Mouse (Mus musculus): ENCODE results near the gene Zbtb26. TPM values are rescaled to one million over a fixed set of nuclear protein-coding genes. Genes with fewer than 3 reads are reported as not detected.

Zbtb26 gene
- 9.8 and 13.4 TPM in 2 replicates for total RNA-seq (2014; rRNA removed)
- 2.0 and 2.4 TPM in 2 replicates for polyA plus RNA-seq (2015; fragmentation: Nextera tagmentation; extraction: Ambion mirVana)

DNA sequence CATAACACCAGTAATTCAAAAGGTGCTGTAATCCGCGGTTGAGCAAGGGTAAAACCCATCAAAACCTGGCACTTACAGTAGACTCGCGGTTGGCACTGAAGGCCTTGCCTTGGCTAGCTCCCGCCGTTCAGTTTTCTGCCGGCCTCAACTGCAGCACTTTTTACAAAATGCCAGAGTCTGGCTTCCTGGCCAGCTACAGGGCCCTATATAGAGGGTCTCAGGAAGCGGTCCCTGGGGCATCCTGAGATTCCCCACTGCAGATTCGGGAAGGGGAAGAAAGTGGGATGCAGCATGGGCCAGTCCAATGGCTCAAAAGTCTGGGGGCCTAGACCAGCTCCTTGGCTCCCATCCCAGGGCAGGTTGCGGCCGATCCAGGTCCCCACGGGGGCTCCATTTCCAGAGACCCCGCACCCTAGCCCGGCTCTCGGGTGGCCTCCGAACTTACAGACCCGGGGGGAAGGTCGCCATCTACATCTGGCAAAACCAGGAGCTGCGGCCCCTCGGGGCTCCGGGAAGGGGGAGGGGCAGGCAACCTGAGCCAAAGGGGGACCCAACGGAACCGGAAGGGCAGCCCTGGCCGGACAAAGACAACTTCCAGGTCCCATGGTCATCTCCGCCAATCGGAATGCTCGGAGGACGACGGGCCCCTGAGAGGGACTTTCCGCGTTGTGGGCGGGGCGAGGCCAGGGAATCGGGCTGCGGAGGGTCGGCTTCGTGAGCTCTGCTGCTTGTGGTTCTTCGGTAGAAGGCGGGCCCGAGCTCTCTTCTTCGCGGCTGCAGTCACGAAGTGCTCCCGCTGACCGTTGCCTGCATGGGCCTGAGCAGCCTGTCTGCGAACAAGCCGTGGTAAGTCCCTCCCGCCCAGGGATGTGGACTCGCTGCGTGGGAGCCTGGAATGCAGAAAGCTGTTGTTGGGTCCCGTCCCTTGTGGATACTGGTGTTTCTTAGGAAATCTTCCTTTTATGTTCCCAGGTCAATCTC is at the start of gene Zbtb26, which contains the start of the genes Zbtb6 and Rabgap1:
Gene Zbtb26 (minus strand): TSS at position 525 of the 981 bp plus-strand sequence.
Gene Zbtb6 (minus strand): TSS at position 561 of the 981 bp plus-strand sequence.
Gene Rabgap1 (plus strand): TSS at position 669 of the 981 bp plus-strand sequence.
- Histone ChIP-seq H3K27me3 (ENCODE audit: insufficient read depth, low read length) (no peaks in the 10 kb centered on the region), H3K36me3 (ENCODE audit: insufficient read depth, low read length) (no peaks in the 10 kb centered on the region), H3K4me3 (ENCODE audit: low read length) (peak within 1 kb of the TSS; percentile 80), H3K4me1 (ENCODE audit: insufficient read depth, low read length) (peaks cover 12% of the 10 kb centered on the region; the same call in 1 of the 2 replicates), H3K27ac (peak within 1 kb of the TSS; percentile 85), H3K4me2 (ENCODE audit: low read depth, low read length) (peak within 1 kb of the TSS; percentile 92), H3K9ac (replicated peaks; ENCODE audit: low read length) (peak within 1 kb of the TSS; percentile 89), H3K9me3 (ENCODE audit: low read length) (no peaks in the 10 kb centered on the region)
- under 1% methylated on average over 51 of the region's 51 CpGs for WGBS
- ATAC-seq, result peak; percentile 100
- TF ChIP-seq CTCF (IDR thresholded peaks at IDR 0.05; ENCODE audit: low read depth), result no peak
- DNase-seq (ENCODE audit: low spot score), result peak; percentile 98

DNA sequence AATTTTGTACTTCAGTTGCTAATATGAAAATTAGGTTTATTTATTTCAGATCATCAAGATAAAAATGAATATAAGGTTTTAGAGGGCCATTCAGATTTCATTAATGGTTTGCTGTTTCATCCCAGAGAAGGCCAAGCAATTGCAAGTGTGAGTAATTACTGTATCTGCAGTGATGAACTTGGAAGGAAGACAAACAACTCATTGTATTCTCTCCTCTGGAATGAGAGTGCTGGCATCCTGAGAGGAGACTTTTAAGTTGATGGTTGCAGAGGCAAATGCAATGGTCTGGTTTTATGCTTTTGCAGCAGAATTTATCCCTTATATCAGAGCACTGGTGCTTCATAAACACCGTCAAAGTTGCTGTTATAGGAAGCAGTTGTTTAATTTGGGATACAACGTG is 46.0 kb upstream of the Zbtb26 start:
- Histone ChIP-seq H3K27me3 (ENCODE audit: insufficient read depth, low read length) (no peaks in the 10 kb centered on the region), H3K9me3 (ENCODE audit: low read length) (no peaks in the 10 kb centered on the region), H3K4me2 (ENCODE audit: low read depth, low read length) (no peak overlapping the region), H3K27ac (no peak overlapping the region), H3K9ac (replicated peaks; ENCODE audit: low read length) (no peak overlapping the region), H3K4me1 (ENCODE audit: insufficient read depth, low read length) (no peaks in the 10 kb centered on the region), H3K36me3 (ENCODE audit: insufficient read depth, low read length) (peaks cover 27% of the 10 kb centered on the region), H3K4me3 (ENCODE audit: low read length) (no peak overlapping the region)
- WGBS, result 95% methylated on average over 2 of the region's 2 CpGs
- DNase-seq (ENCODE audit: low spot score) (no peak), ATAC-seq (no peak)
- TF ChIP-seq CTCF (IDR thresholded peaks at IDR 0.05; ENCODE audit: low read depth), result no peak

- no peak for ATAC-seq
- H3K36me3 ChIP-seq (ENCODE audit: insufficient read depth, low read length), result peaks cover 20% of the 10 kb centered on the region
Measured at GRCm38 (mm10) chr2:37486408-37486807, 43.5 kb upstream of the Zbtb26 start.

DNA sequence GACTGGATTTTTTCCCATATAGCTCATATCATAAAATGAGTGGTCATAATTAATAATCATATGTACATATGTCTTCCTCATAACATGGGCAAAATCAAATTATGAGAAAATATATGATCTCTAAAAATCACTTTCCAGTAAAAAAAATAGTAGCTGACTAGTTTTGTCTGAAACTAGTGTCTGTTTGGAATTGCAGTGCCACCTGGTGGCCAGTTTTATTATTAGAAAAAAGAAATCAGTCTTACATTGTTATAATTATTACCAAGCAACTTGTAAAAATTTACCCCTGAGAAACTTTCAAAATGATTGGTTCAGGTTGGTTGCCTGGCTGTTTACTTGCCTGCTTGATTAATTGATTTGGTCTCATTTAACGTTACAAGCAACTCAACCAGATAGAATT is 42.4 kb upstream of the Zbtb26 start:
- Histone ChIP-seq H3K36me3 (ENCODE audit: insufficient read depth, low read length) (peaks cover 20% of the 10 kb centered on the region), H3K4me3 (ENCODE audit: low read length) (no peak overlapping the region), H3K9ac (replicated peaks; ENCODE audit: low read length) (no peak overlapping the region), H3K27me3 (ENCODE audit: insufficient read depth, low read length) (no peaks in the 10 kb centered on the region), H3K27ac (no peak overlapping the region), H3K4me2 (ENCODE audit: low read depth, low read length) (no peak overlapping the region), H3K4me1 (ENCODE audit: insufficient read depth, low read length) (no peaks in the 10 kb centered on the region), H3K9me3 (ENCODE audit: low read length) (no peaks in the 10 kb centered on the region)
- peak; percentile 76 for DNase-seq (ENCODE audit: low spot score)
- peak; percentile 67 for TF ChIP-seq CTCF (IDR thresholded peaks at IDR 0.05; ENCODE audit: low read depth)
- WGBS, result 81% methylated on average over 1 of the region's 1 CpGs
- ATAC-seq, result no peak

More at GRCm38 (mm10) chr2:37486408-37486807, 43.5 kb upstream of the Zbtb26 start:
- DNase-seq (ENCODE audit: low spot score), result no peak
- Histone ChIP-seq H3K9ac (replicated peaks; ENCODE audit: low read length) (no peak overlapping the region), H3K4me2 (ENCODE audit: low read depth, low read length) (no peak overlapping the region), H3K4me3 (ENCODE audit: low read length) (no peak overlapping the region), H3K27ac (no peak overlapping the region), H3K9me3 (ENCODE audit: low read length) (no peaks in the 10 kb centered on the region), H3K4me1 (ENCODE audit: insufficient read depth, low read length) (no peaks in the 10 kb centered on the region), H3K27me3 (ENCODE audit: insufficient read depth, low read length) (no peaks in the 10 kb centered on the region)
- TF ChIP-seq CTCF (IDR thresholded peaks at IDR 0.05; ENCODE audit: low read depth), result no peak

DNA sequence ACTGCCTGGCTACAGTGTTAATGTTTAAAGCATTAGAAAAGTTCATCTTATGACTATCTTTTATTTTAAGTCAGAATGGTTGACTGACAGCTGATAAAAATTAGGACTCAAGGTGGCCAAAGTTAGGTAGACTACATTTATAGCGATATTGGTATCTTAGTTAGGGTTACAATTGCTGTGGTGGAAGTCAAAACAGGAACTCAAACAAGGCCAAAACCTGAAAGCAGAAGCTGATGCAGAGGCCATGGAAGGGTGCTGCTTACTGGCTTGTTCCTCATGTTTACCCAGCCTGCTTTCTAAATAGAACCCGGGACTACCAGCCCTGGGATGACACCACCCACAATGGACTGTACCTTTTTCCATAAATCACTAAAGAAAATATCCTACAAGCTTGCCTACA is 41.2 kb upstream of the Zbtb26 start:
- Histone ChIP-seq H3K4me1 (ENCODE audit: insufficient read depth, low read length) (no peaks in the 10 kb centered on the region), H3K27me3 (ENCODE audit: insufficient read depth, low read length) (no peaks in the 10 kb centered on the region), H3K4me2 (ENCODE audit: low read depth, low read length) (no peak overlapping the region), H3K36me3 (ENCODE audit: insufficient read depth, low read length) (peaks cover 16% of the 10 kb centered on the region), H3K4me3 (ENCODE audit: low read length) (no peak overlapping the region), H3K27ac (no peak overlapping the region), H3K9me3 (ENCODE audit: low read length) (no peaks in the 10 kb centered on the region), H3K9ac (replicated peaks; ENCODE audit: low read length) (no peak overlapping the region)
- no peak for TF ChIP-seq CTCF (IDR thresholded peaks at IDR 0.05; ENCODE audit: low read depth)
- 84% methylated on average over 2 of the region's 2 CpGs for WGBS
- DNase-seq (ENCODE audit: low spot score) (no peak), ATAC-seq (no peak)

DNA sequence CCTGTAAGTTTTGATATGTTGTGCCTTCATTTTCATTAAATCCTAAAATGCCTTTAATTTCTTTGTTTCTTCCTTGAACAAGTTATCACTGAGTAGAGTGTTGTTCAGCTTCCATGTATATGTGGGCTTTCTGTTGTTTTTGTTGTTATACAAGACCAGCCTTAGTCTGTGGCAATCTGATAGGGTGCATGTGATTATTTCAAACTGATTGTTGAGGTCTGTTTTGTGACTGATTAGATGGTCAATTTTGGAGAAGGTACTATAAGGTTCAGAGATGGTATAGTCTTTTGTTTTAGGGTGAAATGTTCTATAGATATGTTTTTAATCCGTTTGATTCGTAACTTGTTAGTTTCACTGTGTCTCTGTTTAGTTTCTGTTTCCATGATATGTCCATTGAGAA is 37.1 kb upstream of the Zbtb26 start:
- H3K36me3 ChIP-seq (ENCODE audit: insufficient read depth, low read length), result peaks cover 17% of the 10 kb centered on the region
- H3K4me2 ChIP-seq (ENCODE audit: low read depth, low read length), result no peak overlapping the region
- no peaks in the 10 kb centered on the region for H3K27me3 ChIP-seq (ENCODE audit: insufficient read depth, low read length)
- no peak overlapping the region for H3K4me3 ChIP-seq (ENCODE audit: low read length)
- no peaks in the 10 kb centered on the region for H3K4me1 ChIP-seq (ENCODE audit: insufficient read depth, low read length)
- no peak overlapping the region for H3K27ac ChIP-seq
- no peaks in the 10 kb centered on the region for H3K9me3 ChIP-seq (ENCODE audit: low read length)
- H3K9ac ChIP-seq (replicated peaks; ENCODE audit: low read length), result no peak overlapping the region
- 95% methylated on average over 2 of the region's 2 CpGs for WGBS
- DNase-seq (ENCODE audit: low spot score) (no peak), ATAC-seq (no peak)
- no peak for TF ChIP-seq CTCF (IDR thresholded peaks at IDR 0.05; ENCODE audit: low read depth)
